Mouse (Mus musculus): ENCODE data around the gene Ywhae.

- TF ChIP-seq GATA1 (IDR thresholded peaks at IDR 0.05; ENCODE audit: low read length) (no peak), TAL1 (IDR thresholded peaks at IDR 0.05; ENCODE audit: low read length) (no peak)
Observed at GRCm38 (mm10) chr11:75693570-75693969, 39.1 kb upstream of the Ywhae start.

Data from erythroblast, embryonic 14.5 days (primary cell).